Mouse (Mus musculus): ENCODE results near the gene Lrrc10b. TPM values are rescaled to one million over a fixed set of nuclear protein-coding genes. Genes with fewer than 3 reads are reported as not detected.

The Lrrc10b gene
- polyA plus RNA-seq, 1 experiment: not detected

GRCm38 (mm10) chr19:10429371-10429770, 27.9 kb downstream of the Lrrc10b start:
- H3K4me3 ChIP-seq (ENCODE audit: insufficient read depth, low read depth, low read length): no peak overlapping the region
- H3K27ac ChIP-seq (replicated peaks; ENCODE audit: low read depth, low read length): no peak overlapping the region
- H3K4me1 ChIP-seq (ENCODE audit: control insufficient read depth, insufficient read depth, insufficient read length, low read length): no peaks in the 10 kb centered on the region

GRCm38 (mm10) chr19:10427431-10427830, 29.8 kb downstream of the Lrrc10b start:
- H3K4me3 ChIP-seq (ENCODE audit: insufficient read depth, low read depth, low read length): no peak overlapping the region
- no peaks in the 10 kb centered on the region for H3K4me1 ChIP-seq (ENCODE audit: control insufficient read depth, insufficient read depth, insufficient read length, low read length)
- H3K27ac ChIP-seq (replicated peaks; ENCODE audit: low read depth, low read length): no peak overlapping the region

- H3K4me3 ChIP-seq (ENCODE audit: insufficient read depth, low read depth, low read length): no peak overlapping the region
- no peaks in the 10 kb centered on the region for H3K4me1 ChIP-seq (ENCODE audit: control insufficient read depth, insufficient read depth, insufficient read length, low read length)
- H3K27ac ChIP-seq (replicated peaks; ENCODE audit: low read depth, low read length): no peak overlapping the region
Measured at GRCm38 (mm10) chr19:10426793-10427192, 30.5 kb downstream of the Lrrc10b start.

- H3K4me3 ChIP-seq (ENCODE audit: insufficient read depth, low read depth, low read length): no peak overlapping the region
- H3K4me1 ChIP-seq (ENCODE audit: control insufficient read depth, insufficient read depth, insufficient read length, low read length): no peaks in the 10 kb centered on the region
- no peak overlapping the region for H3K27ac ChIP-seq (replicated peaks; ENCODE audit: low read depth, low read length)
Measured at GRCm38 (mm10) chr19:10426312-10426711, 31.0 kb downstream of the Lrrc10b start.

- Histone ChIP-seq H3K27ac (replicated peaks; ENCODE audit: low read depth, low read length) (no peak overlapping the region), H3K4me3 (ENCODE audit: insufficient read depth, low read depth, low read length) (no peak overlapping the region), H3K4me1 (ENCODE audit: control insufficient read depth, insufficient read depth, insufficient read length, low read length) (no peaks in the 10 kb centered on the region)
Measured at GRCm38 (mm10) chr19:10425484-10426270, 31.6 kb downstream of the Lrrc10b start.

- no peak overlapping the region for H3K4me3 ChIP-seq (ENCODE audit: insufficient read depth, low read depth, low read length)
- no peaks in the 10 kb centered on the region for H3K4me1 ChIP-seq (ENCODE audit: control insufficient read depth, insufficient read depth, insufficient read length, low read length)
- no peak overlapping the region for H3K27ac ChIP-seq (replicated peaks; ENCODE audit: low read depth, low read length)
Measured at GRCm38 (mm10) chr19:10424751-10425150, 32.5 kb downstream of the Lrrc10b start.

- Histone ChIP-seq H3K4me3 (ENCODE audit: insufficient read depth, low read depth, low read length) (no peak overlapping the region), H3K4me1 (ENCODE audit: control insufficient read depth, insufficient read depth, insufficient read length, low read length) (no peaks in the 10 kb centered on the region), H3K27ac (replicated peaks; ENCODE audit: low read depth, low read length) (no peak overlapping the region)
Measured at GRCm38 (mm10) chr19:10421986-10422976, 35.0 kb downstream of the Lrrc10b start.

- Histone ChIP-seq H3K4me1 (ENCODE audit: control insufficient read depth, insufficient read depth, insufficient read length, low read length) (no peaks in the 10 kb centered on the region), H3K27ac (replicated peaks; ENCODE audit: low read depth, low read length) (no peak overlapping the region), H3K4me3 (ENCODE audit: insufficient read depth, low read depth, low read length) (no peak overlapping the region)
Measured at GRCm38 (mm10) chr19:10417436-10417835, 39.8 kb downstream of the Lrrc10b start.

GRCm38 (mm10) chr19:10416889-10417288, 40.4 kb downstream of the Lrrc10b start:
- Histone ChIP-seq H3K4me1 (ENCODE audit: control insufficient read depth, insufficient read depth, insufficient read length, low read length) (no peaks in the 10 kb centered on the region), H3K27ac (replicated peaks; ENCODE audit: low read depth, low read length) (no peak overlapping the region), H3K4me3 (ENCODE audit: insufficient read depth, low read depth, low read length) (no peak overlapping the region)

GRCm38 (mm10) chr19:10415508-10415907, 41.8 kb downstream of the Lrrc10b start:
- H3K4me1 ChIP-seq (ENCODE audit: control insufficient read depth, insufficient read depth, insufficient read length, low read length): no peaks in the 10 kb centered on the region
- H3K27ac ChIP-seq (replicated peaks; ENCODE audit: low read depth, low read length): no peak overlapping the region

GRCm38 (mm10) chr19:10413701-10414242, 43.5 kb downstream of the Lrrc10b start:
- Histone ChIP-seq H3K4me3 (ENCODE audit: insufficient read depth, low read depth, low read length) (no peak overlapping the region), H3K4me1 (ENCODE audit: control insufficient read depth, insufficient read depth, insufficient read length, low read length) (no peaks in the 10 kb centered on the region), H3K27ac (replicated peaks; ENCODE audit: low read depth, low read length) (no peak overlapping the region)

More at GRCm38 (mm10) chr19:10415508-10415907, 41.8 kb downstream of the Lrrc10b start:
- H3K4me3 ChIP-seq (ENCODE audit: insufficient read depth, low read depth, low read length): no peak overlapping the region

Other genes starting within 250 kb of the Lrrc10b start
- gene Myrf, start 216.7 kb downstream of the Lrrc10b start, polyA plus RNA-seq (2012; ENCODE audit: insufficient read depth, insufficient read length, missing spikeins): 0.44 and 0.50 TPM in 2 replicates
- gene Dagla, start 152.6 kb downstream of the Lrrc10b start, polyA plus RNA-seq (2012; ENCODE audit: insufficient read depth, insufficient read length, missing spikeins): 11.9 and 14.2 TPM in 2 replicates
- gene Syt7, start 68.4 kb downstream of the Lrrc10b start, polyA plus RNA-seq (2012; ENCODE audit: insufficient read depth, insufficient read length, missing spikeins): 2.3 TPM in 2 replicates
- not detected in 2 replicates for gene Ppp1r32, start 25.5 kb upstream of the Lrrc10b start, polyA plus RNA-seq (2012; ENCODE audit: insufficient read depth, insufficient read length, missing spikeins)
- 18.5 and 18.6 TPM in 2 replicates for gene Cpsf7, start 67.8 kb upstream of the Lrrc10b start, polyA plus RNA-seq (2012; ENCODE audit: insufficient read depth, insufficient read length, missing spikeins)
- 57.1 and 65.5 TPM in 2 replicates for gene Sdhaf2, start 68.7 kb upstream of the Lrrc10b start, polyA plus RNA-seq (2012; ENCODE audit: insufficient read depth, insufficient read length, missing spikeins)
- gene Tmem216, start 98.8 kb upstream of the Lrrc10b start, polyA plus RNA-seq (2012; ENCODE audit: insufficient read depth, insufficient read length, missing spikeins): 11.0 and 15.9 TPM in 2 replicates
- 7.2 TPM in 2 replicates for gene Cyb561a3, start 119.7 kb upstream of the Lrrc10b start, polyA plus RNA-seq (2012; ENCODE audit: insufficient read depth, insufficient read length, missing spikeins)
- gene Tmem138, start 119.9 kb upstream of the Lrrc10b start, polyA plus RNA-seq (2012; ENCODE audit: insufficient read depth, insufficient read length, missing spikeins): 5.0 and 6.6 TPM in 2 replicates
- 89.1 and 92.5 TPM in 2 replicates for gene Ddb1, start 147.9 kb upstream of the Lrrc10b start, polyA plus RNA-seq (2012; ENCODE audit: insufficient read depth, insufficient read length, missing spikeins)
- gene Tkfc, start 148.2 kb upstream of the Lrrc10b start, polyA plus RNA-seq (2012; ENCODE audit: insufficient read depth, insufficient read length, missing spikeins): 8.0 and 11.4 TPM in 2 replicates
- gene Vwce, start 176.7 kb upstream of the Lrrc10b start, polyA plus RNA-seq (2012; ENCODE audit: insufficient read depth, insufficient read length, missing spikeins): not detected in 2 replicates
- not detected in 2 replicates for gene Pga5, start 220.6 kb upstream of the Lrrc10b start, polyA plus RNA-seq (2012; ENCODE audit: insufficient read depth, insufficient read length, missing spikeins)
- gene Vps37c, start 231.3 kb upstream of the Lrrc10b start, polyA plus RNA-seq (2012; ENCODE audit: insufficient read depth, insufficient read length, missing spikeins): 8.5 and 10.1 TPM in 2 replicates

Data from brown adipose tissue, adult 24 weeks (tissue).